Mouse (Mus musculus): Measurements from ENCODE around the gene Phf7.

The Phf7 gene

DNA sequence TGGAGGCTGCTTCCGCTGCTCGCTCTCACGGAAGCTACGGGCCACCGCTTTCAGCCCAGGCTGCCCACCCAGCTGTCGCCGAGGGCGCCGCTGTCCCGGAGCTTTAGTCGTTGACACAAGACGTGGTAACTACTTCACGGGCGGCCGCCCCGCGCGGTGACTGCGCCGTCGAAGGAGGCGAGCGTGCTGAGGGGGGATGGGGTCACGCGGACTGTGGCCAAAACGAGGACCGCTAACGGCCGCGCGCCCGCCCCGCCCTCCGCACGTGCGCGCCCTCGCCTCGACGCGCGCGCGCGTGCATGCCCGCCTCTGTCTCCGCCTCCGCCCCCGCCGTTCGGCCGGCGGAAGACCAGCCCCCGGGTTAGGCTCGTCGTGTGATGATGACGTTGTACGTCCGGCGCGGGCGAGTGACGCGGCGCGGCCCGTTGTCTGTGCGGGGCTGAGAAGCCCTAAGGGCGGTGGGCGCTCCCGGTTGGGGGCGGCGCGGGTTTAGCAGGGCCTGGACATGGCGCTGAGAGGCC, at the start of gene Phf7, which contains the start of gene Bap1:
TSS of gene Phf7 (minus strand) at position 234 of the 521 bp plus-strand sequence.
TSS of gene Bap1 (plus strand) at position 367 of the 521 bp plus-strand sequence.
- DNase-seq: peak; percentile 96

- no peak for DNase-seq
These were observed 34.6 kb upstream of the Phf7 start for GRCm38 (mm10) chr14:31285728-31286127.

GRCm38 (mm10) chr14:31272164-31272563, 21.0 kb upstream of the Phf7 start:
- DNase-seq: peak; percentile 88

DNA sequence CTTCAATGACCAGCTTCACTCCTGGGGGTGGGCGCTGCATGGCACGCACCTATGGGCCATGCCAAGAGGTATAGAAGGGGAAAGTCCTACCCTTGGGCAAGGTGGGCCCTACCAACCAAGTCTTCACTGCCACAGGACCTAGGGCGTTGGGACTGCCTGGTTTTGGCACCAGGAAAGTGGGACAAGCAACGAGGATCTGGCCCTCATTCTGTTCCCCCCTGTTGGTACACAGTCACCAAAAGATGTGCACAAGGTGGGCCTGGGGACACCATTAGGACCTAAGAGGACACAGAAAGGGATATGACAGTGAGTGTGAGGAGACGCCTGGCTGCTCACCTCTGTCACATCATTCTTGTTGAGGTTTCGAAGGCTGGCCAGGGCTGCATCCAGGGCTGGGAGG, 20.0 kb upstream of the Phf7 start:
- no peak for DNase-seq

DNA sequence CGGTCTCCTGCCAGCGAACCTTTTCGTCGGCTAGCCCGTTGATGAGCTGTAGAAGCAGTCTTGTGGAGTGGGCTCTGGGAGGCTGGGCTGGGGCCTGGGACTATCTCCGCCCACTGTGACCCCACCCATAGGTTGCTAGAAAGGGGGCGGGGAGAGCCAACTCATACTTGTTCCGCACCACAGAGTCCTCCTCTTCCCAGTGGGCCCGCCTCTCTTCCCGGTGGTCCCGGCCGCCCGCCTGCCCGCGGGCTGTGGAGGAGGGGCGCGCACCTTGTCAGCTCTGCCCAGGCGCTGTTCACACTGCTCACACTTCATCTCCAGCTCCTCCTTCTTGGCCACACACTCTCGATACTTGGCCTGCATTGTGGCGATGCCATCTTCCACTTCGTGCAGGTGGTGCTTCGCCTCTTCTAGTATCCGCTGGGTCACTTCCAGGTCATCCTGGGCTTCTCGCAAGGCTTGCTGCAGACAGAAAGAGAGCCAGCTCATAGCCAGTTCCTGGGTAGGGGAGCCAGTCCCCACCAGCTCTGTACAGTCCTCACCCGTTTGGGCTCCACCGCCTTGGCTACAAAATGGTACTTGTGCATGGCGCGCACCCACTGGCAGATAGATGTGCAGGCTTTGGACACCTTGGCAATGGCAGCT, 18.5 kb upstream of the Phf7 start:
- DNase-seq: peak; percentile 48

DNA sequence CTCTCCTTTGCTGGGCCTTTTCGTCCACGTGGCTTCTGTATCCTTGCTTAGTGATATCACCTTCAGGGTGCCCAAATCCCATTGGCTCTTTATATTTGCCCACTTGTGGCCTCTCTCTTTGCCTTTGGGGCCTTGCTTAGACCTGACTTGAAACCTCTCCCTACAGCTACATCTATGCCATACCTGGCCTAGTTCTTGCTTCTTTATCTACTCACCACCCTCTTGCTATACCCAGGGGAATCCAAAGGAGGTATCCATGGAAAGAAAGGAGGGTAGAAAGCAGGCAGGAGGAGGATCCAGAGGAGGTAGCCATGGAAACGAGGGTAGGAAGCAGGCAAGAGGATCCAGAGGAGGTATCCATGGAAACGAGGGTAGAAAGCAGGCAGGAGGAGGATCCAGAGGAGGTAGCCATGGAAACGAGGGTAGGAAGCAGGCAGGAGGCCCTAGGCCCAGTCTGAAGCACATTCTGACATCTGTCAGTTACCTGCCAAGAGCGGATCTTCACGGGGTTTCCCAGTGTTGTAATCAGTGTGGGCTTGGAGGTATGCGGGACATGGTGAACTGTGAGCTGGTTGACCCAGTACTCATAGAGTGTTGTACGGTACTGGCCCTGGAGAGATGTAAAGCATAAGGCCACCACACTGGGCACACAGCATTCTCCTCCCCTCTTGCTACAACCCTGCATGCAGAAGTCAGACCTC, 17.3 kb upstream of the Phf7 start:
- DNase-seq: no peak

DNA sequence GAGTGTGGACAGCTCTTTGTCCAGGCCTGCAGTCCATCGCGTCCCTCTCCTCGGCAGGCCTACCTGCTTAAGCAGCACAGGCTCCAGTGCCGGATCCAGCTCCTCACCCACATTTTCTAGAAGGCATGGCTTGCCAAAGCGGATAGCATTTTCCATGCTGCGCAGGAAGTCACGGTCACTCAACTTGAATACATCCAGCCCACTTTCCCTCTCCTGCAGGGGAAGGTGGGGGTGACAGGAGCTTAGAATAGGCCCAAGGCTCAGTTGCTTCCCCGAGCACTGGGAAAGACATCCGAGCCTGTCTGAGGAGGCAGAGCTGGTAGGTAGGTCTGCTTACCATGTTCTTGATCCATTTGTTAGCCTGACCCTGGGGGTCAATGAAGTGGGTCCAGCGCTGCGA, 16.5 kb upstream of the Phf7 start:
- DNase-seq: no peak

GRCm38 (mm10) chr14:31260932-31261331, 9.8 kb upstream of the Phf7 start:
- DNase-seq: no peak

- DNase-seq: no peak
These were observed 9.3 kb upstream of the Phf7 start for GRCm38 (mm10) chr14:31260374-31260773.

DNA sequence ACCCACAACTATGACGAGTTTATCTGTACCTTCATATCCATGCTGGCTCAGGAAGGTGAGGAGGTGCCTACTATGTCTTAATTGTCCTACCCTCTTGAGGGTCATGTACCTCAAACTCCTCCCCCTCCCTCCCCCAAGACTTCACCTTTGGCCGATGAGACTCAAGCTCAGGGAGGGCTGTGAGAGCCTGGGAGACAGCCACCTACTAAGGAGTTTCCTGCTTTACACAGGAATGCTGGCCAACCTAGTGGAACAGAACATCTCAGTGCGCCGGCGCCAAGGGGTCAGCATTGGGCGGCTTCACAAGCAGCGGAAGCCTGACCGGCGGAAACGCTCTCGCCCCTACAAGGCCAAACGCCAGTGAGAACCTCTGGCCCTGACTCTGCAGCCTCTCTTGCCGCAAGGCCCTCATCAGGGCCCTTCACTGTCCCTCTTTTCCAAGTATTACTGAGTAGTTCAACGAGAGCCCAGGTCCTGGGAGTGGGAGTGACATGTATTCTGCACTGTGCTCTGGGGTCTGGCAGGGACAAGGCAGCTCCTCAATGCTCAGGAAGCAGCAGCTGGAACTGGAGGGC, 7.4 kb upstream of the Phf7 start:
- no peak for DNase-seq

DNA sequence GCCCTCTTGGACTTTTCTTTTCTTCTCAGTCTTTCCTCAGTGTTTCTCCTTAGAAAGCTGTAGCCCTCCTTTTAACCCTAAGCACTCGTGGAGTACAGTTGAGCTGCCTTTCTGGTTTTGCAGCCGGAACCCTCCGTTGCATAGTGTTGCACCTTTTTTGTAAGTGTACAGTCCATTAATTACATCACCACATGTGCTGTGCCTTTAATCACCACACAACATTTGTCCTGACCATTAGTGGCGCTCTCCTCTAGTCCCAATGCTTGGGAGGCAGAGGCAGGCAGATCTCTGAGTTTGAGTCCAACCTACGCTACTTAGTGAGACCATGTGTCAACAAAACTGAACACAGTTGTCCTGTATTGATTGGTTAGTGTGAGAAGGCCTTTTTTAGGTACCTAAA, 974 bp upstream of the Phf7 start:
- DNase-seq: no peak

DNA sequence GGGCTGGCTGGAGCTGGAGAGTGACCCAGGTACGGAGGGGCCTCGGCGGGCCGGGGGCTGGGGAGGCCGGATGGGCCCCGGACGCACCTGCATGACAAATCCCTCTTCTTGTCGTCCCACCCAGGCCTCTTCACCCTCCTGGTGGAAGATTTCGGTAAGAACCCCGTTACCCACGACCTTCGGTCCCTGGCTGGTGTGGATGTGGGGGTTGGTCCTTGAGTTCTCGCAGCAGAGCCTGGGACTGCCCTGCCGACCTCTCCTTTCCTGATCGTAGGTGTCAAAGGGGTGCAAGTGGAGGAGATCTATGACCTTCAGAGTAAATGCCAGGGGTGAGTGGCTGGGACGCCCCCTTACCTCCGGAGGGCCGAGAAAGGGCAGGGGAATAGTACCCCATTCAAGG, 509 bp upstream of the Phf7 start:
- DNase-seq: no peak

- no peak for DNase-seq
These were observed 664 bp downstream of the Phf7 start for GRCm38 (mm10) chr14:31250222-31251083.

GRCm38 (mm10) chr14:31248396-31248795, 2.7 kb downstream of the Phf7 start:
- DNase-seq: no peak

DNA sequence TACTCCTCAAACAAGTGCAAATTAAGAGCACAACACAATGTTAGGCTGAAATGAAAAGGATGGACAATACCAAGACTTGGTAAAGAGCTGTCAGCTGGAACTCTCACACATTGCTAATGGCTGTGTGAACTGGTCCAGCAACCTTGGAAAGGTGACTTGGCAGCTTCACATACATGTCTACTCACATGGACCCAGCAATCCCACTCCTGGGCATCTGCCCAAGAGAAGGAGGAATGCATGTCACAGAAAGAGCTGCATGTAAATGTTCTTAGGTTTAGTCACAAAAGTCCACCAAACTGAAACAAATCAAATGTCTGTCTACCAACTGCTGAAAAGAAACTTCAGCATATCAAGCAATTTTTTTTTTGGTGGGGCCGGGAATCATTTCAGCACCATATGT, 5.2 kb downstream of the Phf7 start:
- no peak for DNase-seq

GRCm38 (mm10) chr14:31244777-31245176, 6.3 kb downstream of the Phf7 start:
- DNase-seq: no peak

DNA sequence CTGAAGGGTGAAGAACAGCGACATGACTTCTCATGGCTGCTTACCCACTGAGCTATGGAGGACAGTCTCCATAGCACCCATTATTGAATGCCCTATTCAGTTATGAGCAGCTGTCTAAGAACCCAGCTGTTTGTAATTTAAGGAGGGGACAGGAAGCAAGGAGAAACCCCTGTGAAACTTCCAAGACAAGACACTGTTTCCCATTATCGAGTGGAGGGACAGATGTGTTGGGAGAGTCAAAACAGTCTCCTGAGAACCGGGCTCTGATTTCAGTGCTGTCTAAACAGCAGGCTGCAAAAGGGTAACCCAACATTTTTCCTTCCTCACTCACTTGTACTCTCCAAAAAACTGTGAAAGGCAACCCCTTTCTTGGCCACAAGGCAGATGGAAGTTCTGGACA, 10.6 kb downstream of the Phf7 start:
- no peak for DNase-seq

- DNase-seq: no peak
These were observed 13.8 kb downstream of the Phf7 start for GRCm38 (mm10) chr14:31237101-31237882.

GRCm38 (mm10) chr14:31233996-31234591, 17.0 kb downstream of the Phf7 start:
- DNase-seq: peak; percentile 86

DNA sequence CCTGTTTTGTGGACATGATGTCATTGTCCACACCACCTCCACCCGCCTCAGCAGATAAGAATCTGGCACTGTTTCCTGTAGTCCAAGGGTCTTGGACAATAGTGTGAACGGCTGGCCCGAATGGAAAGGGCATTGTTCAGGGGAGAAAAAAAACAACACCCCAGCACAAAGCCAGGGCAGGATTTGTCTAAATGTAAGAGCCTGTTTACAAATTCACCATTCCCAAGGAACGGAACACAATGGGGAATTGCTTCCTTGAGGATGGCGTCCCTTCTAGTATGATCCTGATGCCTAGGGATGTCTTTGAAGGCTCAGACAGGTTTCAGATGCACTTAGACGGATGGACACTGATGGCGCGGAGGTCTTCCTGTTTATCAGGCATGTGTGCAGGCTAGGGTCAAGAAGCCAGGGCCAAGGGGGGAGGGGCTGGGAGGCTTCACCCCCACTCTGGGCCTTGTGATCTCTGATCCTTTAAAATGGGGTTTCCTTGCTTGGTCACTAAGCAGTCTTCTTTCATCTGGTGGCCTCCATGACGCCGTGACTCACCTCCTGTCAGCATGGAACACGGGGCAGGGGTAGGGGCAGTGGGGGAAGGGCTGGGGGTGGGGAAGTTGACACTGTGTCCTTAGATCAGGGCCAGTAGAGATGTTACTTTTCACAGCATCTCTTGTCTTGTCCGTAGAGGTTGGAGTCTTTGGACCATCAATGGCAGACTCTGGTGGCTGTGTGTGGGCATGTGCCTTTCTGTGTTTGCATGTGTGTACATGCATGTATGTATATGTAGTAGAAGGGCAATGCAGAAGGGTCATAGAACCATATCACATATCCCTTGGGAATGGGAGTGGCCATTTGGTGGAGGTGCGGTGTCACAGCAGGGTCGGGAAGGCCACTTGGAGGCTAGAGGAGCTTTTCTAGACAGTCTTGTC, 17.8 kb downstream of the Phf7 start:
- DNase-seq: no peak

Data from right cerebral cortex, postnatal 14 days (tissue).